Mouse (Mus musculus): ENCODE measurements around the gene Actrt2. TPM values are rescaled to one million over a fixed set of nuclear protein-coding genes. Genes with fewer than 3 reads are reported as not detected.

Gene Actrt2
- polyA plus RNA-seq, 1 experiment = not detected

DNA sequence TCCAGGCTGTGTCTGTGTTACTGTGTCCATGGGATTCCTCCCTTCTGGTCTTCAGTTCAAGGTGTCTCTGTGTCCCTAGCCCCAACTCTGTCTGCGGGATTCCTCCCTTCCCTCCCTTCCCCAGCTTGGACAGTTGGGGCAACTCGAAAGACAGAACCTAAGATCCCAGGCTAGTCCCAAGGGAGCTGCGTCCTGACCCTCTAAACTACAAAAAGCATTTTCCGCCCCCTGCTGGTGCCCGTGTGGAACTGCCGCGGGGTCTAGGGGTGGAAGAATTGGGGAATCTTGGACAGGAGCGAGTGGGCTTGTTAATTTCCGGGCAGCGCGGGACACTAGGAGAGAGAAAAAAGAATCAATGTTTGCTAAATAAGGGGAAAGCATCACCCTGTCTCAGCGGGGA lies 6.9 kb upstream of the Actrt2 start:
- Histone ChIP-seq H3K36me3 (ENCODE audit: control insufficient read depth, insufficient read depth) (no peaks in the 10 kb centered on the region), H3ac (ENCODE audit: control insufficient read depth, insufficient read length) (no peak overlapping the region), H3K4me2 (ENCODE audit: low read depth) (no peak overlapping the region), H3K27me3 (ENCODE audit: control insufficient read depth, insufficient read depth, insufficient read length) (no peaks in the 10 kb centered on the region), H3K4me3 (no peak overlapping the region), H3K79me2 (ENCODE audit: control insufficient read depth, insufficient read depth) (no peaks in the 10 kb centered on the region)
- TF ChIP-seq TCF12 (IDR thresholded peaks at IDR 0.05; ENCODE audit: insufficient read depth, poor library complexity, severe bottlenecking) (no peak), MYOG (IDR thresholded peaks at IDR 0.05; ENCODE audit: control insufficient read depth in 1 of 3, insufficient read depth in 1 of 3, insufficient read length in 2 of 3, low read depth in 2 of 3) (no peak), REST (IDR thresholded peaks at IDR 0.05; ENCODE audit: insufficient read depth, insufficient read length) (no peak), POLR2AphosphoS2 (IDR thresholded peaks at IDR 0.05; ENCODE audit: insufficient read length, low read depth) (no peak), USF1 (IDR thresholded peaks at IDR 0.05; ENCODE audit: low read depth) (no peak)

DNA sequence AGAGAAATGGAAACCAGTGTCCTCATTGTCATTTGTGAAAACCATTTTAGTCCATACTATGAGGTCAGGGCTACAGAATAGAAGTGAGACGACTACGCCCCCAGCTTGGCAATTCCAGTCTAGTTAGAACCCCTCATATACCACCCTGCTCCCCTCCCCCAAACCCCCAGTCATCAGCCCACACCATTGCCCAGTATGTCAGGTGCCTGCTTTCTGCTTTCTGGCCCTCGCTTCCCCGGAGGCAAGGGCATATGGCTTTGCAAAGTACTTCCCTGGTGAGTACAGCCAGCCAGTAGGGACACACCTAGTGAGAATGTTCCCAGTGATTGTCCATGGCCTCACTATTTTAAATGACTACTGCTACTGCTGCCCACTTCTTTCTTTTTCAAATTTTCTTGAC lies 6.3 kb upstream of the Actrt2 start:
- H3K36me3 ChIP-seq (ENCODE audit: control insufficient read depth, insufficient read depth) = no peaks in the 10 kb centered on the region
- H3K79me2 ChIP-seq (ENCODE audit: control insufficient read depth, insufficient read depth) = no peaks in the 10 kb centered on the region
- no peaks in the 10 kb centered on the region for H3K27me3 ChIP-seq (ENCODE audit: control insufficient read depth, insufficient read depth, insufficient read length)
- no peak for TF ChIP-seq MYOG (IDR thresholded peaks at IDR 0.05; ENCODE audit: control insufficient read depth in 1 of 3, insufficient read depth in 1 of 3, insufficient read length in 2 of 3, low read depth in 2 of 3)
- TF ChIP-seq CEBPB (IDR thresholded peaks at IDR 0.05; ENCODE audit: insufficient read depth, poor library complexity, severe bottlenecking) = no peak
- no peak for TF ChIP-seq MYOD1 (IDR thresholded peaks at IDR 0.05; ENCODE audit: control insufficient read depth in 1 of 3, insufficient read length in 2 of 3, low read depth in 2 of 3)
- TF ChIP-seq POLR2A (IDR thresholded peaks at IDR 0.05; ENCODE audit: insufficient read length, low read depth) = no peak
- no peak for TF ChIP-seq MAX (IDR thresholded peaks at IDR 0.05; ENCODE audit: low read depth)
- no peak for TF ChIP-seq SRF (IDR thresholded peaks at IDR 0.05; ENCODE audit: control insufficient read depth, insufficient read length, low read depth)
- no peak for TF ChIP-seq USF1 (IDR thresholded peaks at IDR 0.05; ENCODE audit: low read depth)
- TF ChIP-seq TCF12 (IDR thresholded peaks at IDR 0.05; ENCODE audit: insufficient read depth, poor library complexity, severe bottlenecking) = no peak
- TF ChIP-seq E2F4 (IDR thresholded peaks at IDR 0.05; ENCODE audit: insufficient read depth) = no peak
- no peak for TF ChIP-seq TCF3 (IDR thresholded peaks at IDR 0.05; ENCODE audit: insufficient read length, low read depth)
- no peak for TF ChIP-seq REST (IDR thresholded peaks at IDR 0.05; ENCODE audit: insufficient read depth, insufficient read length)
- TF ChIP-seq POLR2AphosphoS2 (IDR thresholded peaks at IDR 0.05; ENCODE audit: insufficient read length, low read depth) = no peak
- no peak overlapping the region for H3ac ChIP-seq (ENCODE audit: control insufficient read depth, insufficient read length)
- H3K4me2 ChIP-seq (ENCODE audit: low read depth) = no peak overlapping the region
- no peak overlapping the region for H3K4me3 ChIP-seq

DNA sequence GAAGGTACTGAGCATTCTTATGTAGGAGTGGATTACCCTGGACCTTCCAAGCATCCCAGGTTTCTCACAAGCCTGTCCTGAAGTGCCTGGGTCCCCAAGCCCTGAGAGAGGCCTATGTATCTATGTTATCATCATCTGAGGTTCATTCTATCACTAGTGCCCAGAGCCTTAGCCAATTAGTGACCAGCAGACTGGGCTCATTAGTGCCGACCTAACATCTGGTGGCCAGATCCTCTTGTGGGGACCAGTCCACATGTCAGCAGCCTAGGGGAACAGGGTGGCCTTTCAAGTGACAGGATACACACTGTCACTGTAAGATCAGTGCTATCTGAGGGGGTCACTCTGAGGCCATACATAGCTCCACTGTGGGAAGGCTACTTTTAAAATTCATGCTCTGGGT lies 4.4 kb upstream of the Actrt2 start:
- Histone ChIP-seq H3K79me2 (ENCODE audit: control insufficient read depth, insufficient read depth) (no peaks in the 10 kb centered on the region), H3K36me3 (ENCODE audit: control insufficient read depth, insufficient read depth) (no peaks in the 10 kb centered on the region), H3K4me2 (ENCODE audit: low read depth) (no peak overlapping the region), H3K4me3 (no peak overlapping the region), H3ac (ENCODE audit: control insufficient read depth, insufficient read length) (no peak overlapping the region), H3K27me3 (ENCODE audit: control insufficient read depth, insufficient read depth, insufficient read length) (no peaks in the 10 kb centered on the region)
- TF ChIP-seq CEBPB (IDR thresholded peaks at IDR 0.05; ENCODE audit: insufficient read depth, poor library complexity, severe bottlenecking) (no peak), POLR2A (IDR thresholded peaks at IDR 0.05; ENCODE audit: insufficient read length, low read depth) (no peak), E2F4 (IDR thresholded peaks at IDR 0.05; ENCODE audit: insufficient read depth) (no peak)

DNA sequence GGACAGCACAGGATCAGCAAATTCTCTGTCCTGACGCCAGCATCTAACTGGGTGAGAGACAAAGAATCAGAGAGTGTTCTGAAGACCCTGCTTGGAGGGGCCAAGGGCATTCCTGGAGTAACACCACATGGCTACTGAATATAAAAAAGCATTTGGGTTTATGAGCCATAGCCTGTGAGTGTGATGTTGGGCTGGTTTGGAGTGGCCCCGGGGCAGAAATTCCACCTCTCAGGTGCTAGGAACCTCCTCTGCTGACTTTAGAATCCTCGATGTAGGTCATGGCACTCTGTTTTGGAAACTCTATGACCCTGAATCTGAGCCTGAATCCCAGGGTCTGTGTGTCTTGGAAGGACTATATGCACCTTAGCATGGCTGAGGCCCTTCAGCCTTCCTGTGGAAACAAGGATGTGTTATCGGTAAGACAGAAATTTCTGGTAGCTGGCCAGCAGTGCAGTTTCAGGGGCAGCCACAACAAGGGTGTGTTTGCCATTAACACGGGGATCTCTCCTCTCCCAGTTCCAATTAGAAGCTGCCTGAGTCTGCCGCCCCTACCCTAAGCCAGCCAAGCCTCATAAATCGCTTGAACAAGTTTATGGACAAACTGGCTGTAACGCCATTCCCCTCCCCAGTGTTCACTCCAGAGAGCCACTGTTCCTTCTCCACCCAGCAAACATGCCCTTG lies 3.7 kb upstream of the Actrt2 start:
- H3K36me3 ChIP-seq (ENCODE audit: control insufficient read depth, insufficient read depth) = no peaks in the 10 kb centered on the region
- no peak overlapping the region for H3K4me3 ChIP-seq
- H3K27me3 ChIP-seq (ENCODE audit: control insufficient read depth, insufficient read depth, insufficient read length) = no peaks in the 10 kb centered on the region
- H3ac ChIP-seq (ENCODE audit: control insufficient read depth, insufficient read length) = no peak overlapping the region
- H3K79me2 ChIP-seq (ENCODE audit: control insufficient read depth, insufficient read depth) = no peaks in the 10 kb centered on the region
- TF ChIP-seq TCF12 (IDR thresholded peaks at IDR 0.05; ENCODE audit: insufficient read depth, poor library complexity, severe bottlenecking) (no peak), E2F4 (IDR thresholded peaks at IDR 0.05; ENCODE audit: insufficient read depth) (no peak), SRF (IDR thresholded peaks at IDR 0.05; ENCODE audit: control insufficient read depth, insufficient read length, low read depth) (no peak)
- H3K4me2 ChIP-seq (ENCODE audit: low read depth) = no peak overlapping the region

DNA sequence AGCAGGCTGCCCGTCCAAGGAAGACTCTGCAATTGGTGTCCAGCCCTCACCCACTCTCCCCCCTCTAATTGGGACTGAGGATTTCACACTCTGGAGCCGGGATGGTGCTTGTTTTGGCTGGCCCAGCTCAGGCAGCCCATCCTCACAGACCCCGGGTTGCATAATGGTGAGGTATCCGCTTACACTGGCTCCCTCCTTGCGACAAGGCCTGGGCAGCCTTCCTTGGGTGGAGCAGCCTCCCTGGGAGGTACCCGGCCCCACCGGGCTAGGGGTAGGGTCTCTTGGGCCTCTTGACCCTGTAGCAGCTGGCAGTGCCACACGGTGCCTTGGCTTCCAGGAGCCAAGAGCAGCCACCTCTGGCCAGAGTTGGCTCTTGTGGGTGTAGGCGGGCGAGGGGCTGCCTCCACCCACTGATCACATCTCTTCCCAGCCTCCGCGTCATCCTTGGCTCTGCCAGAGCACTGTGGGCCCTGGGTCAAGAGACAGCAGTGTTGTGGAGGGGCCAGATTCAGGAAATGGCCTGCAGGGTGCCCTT lies 4.9 kb downstream of the Actrt2 start:
- Histone ChIP-seq H3K4me3 (no peak overlapping the region), H3K4me2 (ENCODE audit: low read depth) (no peak overlapping the region), H3ac (ENCODE audit: control insufficient read depth, insufficient read length) (no peak overlapping the region), H3K79me2 (ENCODE audit: control insufficient read depth, insufficient read depth) (no peaks in the 10 kb centered on the region), H3K36me3 (ENCODE audit: control insufficient read depth, insufficient read depth) (no peaks in the 10 kb centered on the region), H3K27me3 (ENCODE audit: control insufficient read depth, insufficient read depth, insufficient read length) (no peaks in the 10 kb centered on the region)
- TF ChIP-seq MYOD1 (IDR thresholded peaks at IDR 0.05; ENCODE audit: control insufficient read depth in 1 of 3, insufficient read length in 2 of 3, low read depth in 2 of 3) (no peak), REST (IDR thresholded peaks at IDR 0.05; ENCODE audit: insufficient read depth, insufficient read length) (no peak), USF1 (IDR thresholded peaks at IDR 0.05; ENCODE audit: low read depth) (no peak), SRF (IDR thresholded peaks at IDR 0.05; ENCODE audit: control insufficient read depth, insufficient read length, low read depth) (no peak), POLR2AphosphoS2 (IDR thresholded peaks at IDR 0.05; ENCODE audit: insufficient read length, low read depth) (no peak), MYOG (IDR thresholded peaks at IDR 0.05; ENCODE audit: control insufficient read depth in 1 of 3, insufficient read depth in 1 of 3, insufficient read length in 2 of 3, low read depth in 2 of 3) (no peak), E2F4 (IDR thresholded peaks at IDR 0.05; ENCODE audit: insufficient read depth) (no peak), POLR2A (IDR thresholded peaks at IDR 0.05; ENCODE audit: insufficient read length, low read depth) (no peak), CEBPB (IDR thresholded peaks at IDR 0.05; ENCODE audit: insufficient read depth, poor library complexity, severe bottlenecking) (no peak), TCF12 (IDR thresholded peaks at IDR 0.05; ENCODE audit: insufficient read depth, poor library complexity, severe bottlenecking) (no peak), MAX (IDR thresholded peaks at IDR 0.05; ENCODE audit: low read depth) (no peak), TCF3 (IDR thresholded peaks at IDR 0.05; ENCODE audit: insufficient read length, low read depth) (no peak)
